Mouse (Mus musculus): ENCODE results near the gene Tbc1d8. TPM values are rescaled to one million over a fixed set of nuclear protein-coding genes. Genes with fewer than 3 reads are reported as not detected.

The Tbc1d8 gene
- total RNA-seq, 2 experiments from 2014 or later = 6.6 to 7.4 TPM

DNA sequence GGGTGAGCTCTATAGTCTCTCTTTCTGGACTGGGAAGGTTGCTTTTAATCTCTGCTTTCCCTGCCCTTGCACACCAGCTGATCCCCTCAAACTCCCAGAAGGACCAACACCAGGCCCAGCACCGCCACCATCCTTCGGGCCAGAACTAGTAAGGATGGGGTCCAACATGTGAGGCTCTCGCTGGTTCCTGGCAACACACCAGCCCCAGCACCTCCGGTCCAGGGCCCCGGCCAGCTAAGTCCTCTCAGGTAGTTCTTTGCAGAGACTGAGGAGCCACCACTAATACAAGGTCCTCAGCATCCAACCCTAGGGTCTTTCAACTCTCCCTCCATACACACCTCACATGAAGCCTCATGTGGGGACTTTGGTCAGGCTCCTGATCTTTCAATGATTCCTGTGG is 29.7 kb downstream of the Tbc1d8 start:
- intact Hi-C loops (cut with DNase I) = no loop called here
- no peak for DNase-seq

DNA sequence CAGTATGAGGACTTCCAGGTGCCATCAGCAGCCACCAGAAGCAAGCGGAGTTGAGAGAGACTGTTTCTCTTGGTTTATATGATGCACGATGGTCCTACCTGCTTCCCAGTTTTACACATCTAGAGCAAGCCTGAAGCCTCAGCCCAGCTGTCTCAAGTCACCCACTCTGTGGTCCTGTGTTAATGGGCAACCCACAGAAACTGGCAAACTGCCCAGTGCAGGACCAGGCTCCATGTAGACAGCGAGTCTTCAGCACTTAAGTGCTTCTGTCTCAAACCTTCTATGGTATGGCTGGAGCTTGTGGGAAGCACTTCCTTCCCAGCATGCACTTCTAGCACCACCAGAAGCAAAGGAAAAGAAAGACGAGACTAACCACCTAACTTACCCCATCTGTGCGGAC is 30.3 kb downstream of the Tbc1d8 start:
- DNase-seq = no peak
- intact Hi-C loops (cut with DNase I) = no loop called here

DNA sequence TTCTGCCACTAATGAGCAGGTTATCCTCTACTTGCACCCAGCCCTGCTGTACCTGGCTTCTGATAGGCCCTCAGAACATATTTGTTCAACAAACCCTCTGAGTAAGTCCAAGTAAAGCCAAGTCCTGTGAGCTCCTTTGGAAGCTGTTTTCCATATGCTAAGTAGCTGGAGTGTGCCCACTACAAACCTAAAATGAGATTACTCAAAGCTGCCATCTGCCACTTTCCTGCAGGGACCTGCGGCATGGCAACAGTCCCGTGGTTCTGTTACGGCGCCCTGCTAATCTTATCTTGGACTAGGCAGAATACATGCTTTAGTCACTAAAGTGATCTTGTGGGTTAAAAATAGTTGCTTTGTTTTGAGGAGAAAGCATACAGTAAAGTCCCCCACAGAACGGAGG is 32.4 kb downstream of the Tbc1d8 start:
- intact Hi-C loops (cut with DNase I) = loop anchor here (2.0 kb wide), 1 partner anchor 31 kb away; no protein-coding TSS in a partner anchor
- no peak for DNase-seq

DNA sequence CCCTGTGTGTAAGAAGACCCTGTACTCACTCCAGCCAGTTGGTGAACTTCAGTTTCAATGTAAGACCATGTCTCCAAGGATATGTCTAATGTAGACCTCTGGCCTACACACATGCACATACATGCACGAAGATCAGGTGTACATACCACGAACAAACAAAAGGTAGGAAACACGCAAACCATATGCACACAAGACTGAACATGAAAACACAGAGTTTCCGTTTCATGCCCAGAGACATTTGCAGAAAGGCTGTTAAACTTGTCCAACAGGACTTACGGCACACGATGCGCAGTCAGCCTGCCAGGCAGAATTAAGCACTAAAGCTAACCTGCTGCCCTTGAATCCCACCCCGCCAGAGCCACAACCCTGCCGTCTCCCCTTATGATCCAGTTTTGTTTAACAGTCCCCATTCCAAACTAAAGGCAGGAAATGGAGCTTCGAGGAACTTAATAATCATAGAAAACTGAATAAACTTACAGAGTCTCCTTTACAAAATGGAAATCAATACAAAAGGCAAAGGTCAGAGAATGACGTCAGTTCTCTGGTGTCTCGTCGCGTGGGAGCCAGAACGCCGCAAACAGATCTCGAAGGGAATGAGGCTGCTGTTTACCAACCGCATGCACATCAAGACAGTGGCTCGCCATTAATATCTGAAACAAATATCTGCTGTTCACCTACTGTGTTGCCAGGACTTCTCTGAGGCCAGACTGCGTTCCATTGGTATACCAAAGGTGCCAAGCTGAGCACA is 33.1 kb downstream of the Tbc1d8 start:
- DNase-seq = no peak
- intact Hi-C loops (cut with DNase I) = loop anchor here (2.0 kb wide), 1 partner anchor 31 kb away; no protein-coding TSS in a partner anchor

DNA sequence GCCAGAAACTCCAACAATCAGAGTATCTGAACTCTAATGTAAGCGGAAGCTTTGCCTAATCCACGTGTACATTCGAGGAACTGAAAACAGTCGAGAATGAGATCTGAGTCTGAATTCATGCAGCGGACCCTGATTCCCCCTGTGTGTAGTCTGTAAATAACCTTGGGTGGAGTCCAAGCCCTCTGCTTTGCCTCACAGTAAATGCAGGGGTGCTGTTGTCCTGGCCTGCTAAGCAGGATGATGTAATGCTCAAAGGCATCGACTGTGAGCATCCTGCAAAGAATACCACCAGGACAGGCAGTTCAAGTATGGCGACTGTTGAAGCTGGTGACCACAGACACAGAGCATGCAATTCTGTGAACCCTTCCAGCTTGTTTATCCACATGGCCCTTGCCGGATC is 34.8 kb downstream of the Tbc1d8 start:
- peak; percentile 43 to 49 for DNase-seq
- intact Hi-C loops (cut with DNase I) = no loop called here

DNA sequence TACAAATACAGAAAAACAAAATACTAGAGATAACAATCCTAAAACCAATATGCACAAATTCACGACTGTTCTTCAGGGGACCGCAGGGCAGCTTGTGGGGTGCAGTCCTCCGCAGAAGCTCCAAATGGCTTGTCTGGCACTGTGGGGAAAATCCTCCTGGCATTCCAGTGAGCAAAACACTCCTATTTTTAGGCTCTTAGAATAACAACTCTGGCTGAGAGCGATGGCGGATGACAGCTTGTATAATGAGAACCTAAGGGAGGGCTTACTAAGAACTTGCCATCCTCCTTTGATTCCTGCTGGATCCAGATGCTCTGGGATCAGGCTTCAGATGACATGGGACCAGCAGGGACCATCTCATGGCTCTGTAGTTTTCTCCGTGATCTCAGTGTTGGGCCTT is 36.9 kb downstream of the Tbc1d8 start:
- DNase-seq = peak; percentile 41 to 42
- intact Hi-C loops (cut with DNase I) = no loop called here

DNA sequence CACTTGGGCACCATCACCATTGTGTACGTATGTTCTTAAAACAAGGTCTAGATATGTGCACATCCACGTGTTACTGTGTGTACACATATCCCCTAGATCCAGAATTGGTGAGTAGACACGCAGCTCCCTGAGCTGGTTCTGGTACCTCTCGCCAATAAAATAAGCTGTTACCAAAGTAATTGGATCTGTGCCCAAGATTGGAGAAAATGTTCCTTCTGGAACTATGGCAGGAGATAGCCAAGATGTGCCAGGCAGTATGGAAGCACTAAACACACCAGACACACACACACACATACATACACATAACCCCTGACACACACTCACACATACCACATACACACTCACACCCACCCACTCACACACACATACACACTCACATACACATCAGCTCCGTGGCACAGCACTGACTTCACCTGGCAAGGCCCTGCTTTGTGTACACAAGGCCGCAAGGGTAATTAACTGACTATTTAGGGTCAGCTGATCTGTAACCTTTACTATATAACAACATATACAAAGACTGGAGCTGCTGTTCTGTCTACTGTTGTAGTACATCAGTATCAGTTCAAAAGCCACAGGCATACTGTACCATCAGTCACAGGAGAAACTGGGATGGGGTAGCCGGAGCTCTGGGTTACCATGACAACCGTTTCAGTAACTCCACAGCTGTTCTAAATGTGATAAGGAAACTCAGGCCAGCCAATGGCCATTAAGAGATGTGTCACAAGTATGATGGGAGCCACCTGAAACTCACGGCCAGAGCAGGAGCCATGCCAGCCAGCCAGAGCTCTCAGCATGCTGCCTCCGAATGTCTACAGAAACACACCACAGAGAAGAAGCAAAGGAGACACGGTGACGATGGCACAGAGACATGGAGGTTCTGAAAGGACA is 38.6 kb downstream of the Tbc1d8 start:
- DNase-seq = peak; percentile 33
- intact Hi-C loops (cut with DNase I) = no loop called here

DNA sequence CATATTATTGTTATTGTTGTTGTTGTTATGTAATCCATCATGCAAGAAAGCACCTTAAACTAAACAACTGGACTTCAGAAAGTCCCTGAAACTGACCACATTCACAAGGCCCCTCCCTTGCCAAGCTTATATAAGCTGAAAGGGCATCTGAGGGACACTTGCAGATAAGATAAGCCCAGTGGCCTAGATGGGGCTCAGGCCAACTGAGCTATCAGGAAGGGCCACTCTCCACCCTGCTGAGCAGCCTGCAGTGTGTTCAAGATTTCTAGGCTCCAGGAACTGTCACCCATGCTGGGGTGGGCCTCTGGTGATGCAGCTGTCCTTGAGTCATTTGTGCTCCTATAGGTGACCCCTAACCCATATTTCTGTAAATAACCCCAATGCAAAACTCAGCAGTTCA is 39.9 kb downstream of the Tbc1d8 start:
- no peak for DNase-seq
- intact Hi-C loops (cut with DNase I) = no loop called here

DNA sequence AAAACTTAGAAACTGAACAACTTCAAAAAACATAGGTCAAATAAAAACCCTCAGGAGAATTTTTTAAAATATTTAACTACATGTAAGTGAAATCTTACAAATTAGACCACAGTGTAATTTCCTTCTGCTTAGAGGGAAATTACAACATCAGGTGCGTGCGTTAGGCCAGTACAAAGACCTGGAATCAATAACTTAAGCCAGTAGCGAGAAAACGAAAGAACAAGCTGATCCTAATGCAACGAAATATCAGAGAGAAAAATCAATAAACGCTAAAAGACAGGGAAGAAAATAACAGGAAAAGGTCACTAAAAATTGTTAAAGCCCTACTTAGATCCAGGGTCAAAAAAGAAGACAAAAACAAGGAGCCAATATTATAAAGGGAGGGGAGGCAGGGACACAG is 44.3 kb downstream of the Tbc1d8 start:
- DNase-seq = no peak
- intact Hi-C loops (cut with DNase I) = no loop called here

DNA sequence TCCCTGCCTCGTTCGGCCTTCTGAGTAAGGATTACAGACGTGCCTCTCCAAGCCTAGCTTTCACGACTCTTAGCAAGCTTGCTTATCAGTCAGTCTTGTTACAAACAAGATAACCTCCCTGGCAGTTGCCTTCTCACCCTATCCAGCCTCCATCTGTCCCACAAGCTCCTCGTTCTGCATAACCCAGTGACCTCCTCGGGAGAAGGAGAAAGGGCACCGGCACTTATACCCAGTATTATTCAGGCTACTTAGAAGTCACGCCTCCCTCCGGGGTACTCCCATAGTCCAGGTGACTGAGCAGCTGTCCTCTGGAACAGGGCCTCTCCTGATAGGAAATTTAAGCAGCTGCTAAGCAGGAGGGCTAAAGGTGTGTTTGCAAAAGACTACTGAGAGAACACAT is 48.5 kb downstream of the Tbc1d8 start:
- intact Hi-C loops (cut with DNase I) = no loop called here
- DNase-seq = no peak

DNA sequence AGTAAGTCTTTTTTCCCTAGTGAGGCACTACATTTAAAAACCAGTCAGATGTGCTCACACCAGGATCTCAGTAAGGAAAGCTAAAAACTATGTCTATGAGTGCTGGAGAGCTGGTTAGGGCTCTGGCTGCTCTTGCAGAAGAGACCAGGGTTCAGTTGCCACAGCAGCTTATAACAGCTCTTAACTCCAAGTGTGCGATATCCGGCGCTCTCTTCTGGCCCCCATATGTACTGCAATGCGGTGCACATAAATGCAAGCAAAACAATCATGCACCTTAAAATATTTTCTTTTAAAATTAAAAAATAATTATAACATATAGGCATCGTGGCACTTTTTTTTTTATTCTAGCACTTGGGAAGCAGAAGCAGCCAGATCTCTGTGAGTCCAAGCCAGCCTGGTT is 49.5 kb downstream of the Tbc1d8 start:
- intact Hi-C loops (cut with DNase I) = no loop called here
- DNase-seq = no peak

DNA sequence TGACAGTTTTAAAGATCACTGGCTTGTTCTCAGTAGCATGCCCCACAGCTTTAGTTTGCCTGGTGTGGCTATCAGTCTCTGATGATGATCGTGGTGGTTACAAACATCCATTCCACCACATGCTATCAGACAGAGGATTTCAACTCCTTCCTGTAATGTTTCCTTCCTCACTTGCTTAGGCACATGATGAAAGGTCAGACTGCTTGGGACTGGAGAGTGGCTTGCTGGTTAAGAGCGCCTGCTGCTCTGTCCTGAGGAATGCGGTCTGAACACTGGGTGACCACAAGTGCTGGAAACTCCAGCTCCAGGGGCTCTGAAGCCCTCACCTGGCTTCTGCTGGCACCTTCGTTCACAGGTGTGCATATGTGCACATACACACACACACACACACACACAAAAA is 50.3 kb downstream of the Tbc1d8 start:
- no peak for DNase-seq
- intact Hi-C loops (cut with DNase I) = no loop called here

DNA sequence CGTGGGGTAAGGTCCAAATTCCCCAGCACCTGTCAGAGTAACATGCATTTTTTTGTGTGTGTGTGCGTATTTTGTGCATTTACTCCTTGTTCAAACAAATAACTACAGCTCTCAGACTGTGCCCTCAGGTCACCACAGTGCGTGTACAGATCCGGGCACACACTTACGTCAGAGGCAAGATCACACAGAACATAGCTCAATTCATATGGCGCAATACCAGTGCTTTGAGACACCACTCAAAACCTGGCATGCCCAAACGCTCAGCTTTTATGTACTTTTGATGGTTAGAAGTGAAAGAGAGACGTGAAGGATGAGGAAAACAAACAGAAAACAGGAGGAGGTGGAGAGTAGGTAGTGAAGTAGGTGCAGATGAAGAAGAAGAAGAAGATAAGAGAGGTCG is 53.1 kb downstream of the Tbc1d8 start:
- intact Hi-C loops (cut with DNase I) = no loop called here
- no peak for DNase-seq

DNA sequence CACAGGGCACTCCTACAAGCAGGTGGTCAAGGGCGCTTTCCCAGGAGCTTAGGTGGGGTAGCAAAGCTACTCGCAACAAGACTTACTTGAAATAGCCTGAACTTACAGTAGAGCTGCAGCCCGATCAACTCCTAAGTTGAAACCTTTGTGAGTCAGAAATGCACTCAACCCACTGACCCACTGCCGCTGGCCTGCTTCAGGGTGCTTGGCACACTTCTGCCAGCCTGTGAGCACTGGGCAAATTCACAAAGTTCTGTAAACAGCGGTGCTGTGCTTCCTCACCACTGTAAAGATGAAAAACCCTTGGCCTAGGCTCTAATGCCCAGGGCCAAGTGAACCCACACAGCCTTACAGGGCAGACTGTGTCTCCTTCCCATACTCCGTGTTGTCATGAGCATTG is 57.6 kb downstream of the Tbc1d8 start:
- intact Hi-C loops (cut with DNase I) = no loop called here
- no peak for DNase-seq

DNA sequence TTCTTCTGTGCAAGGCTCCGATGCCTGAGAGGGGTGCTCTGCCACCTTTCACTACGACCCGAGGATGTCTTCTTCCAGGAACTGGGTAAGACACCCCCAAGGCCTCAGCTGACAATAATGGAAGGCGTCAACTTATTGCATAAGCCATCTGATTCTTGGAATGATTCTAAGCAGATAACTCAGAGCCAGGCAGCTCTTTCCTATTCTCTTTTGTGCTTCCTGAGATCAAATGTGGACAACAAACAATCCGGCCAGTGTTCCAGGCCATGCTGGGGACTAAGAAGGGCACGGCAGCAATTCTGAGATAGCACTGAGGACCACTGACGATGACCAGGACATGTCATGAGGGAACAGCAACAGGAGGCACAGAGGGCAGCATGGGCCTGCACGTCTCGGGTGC is 59.7 kb downstream of the Tbc1d8 start:
- intact Hi-C loops (cut with DNase I) = no loop called here
- DNase-seq = no peak

DNA sequence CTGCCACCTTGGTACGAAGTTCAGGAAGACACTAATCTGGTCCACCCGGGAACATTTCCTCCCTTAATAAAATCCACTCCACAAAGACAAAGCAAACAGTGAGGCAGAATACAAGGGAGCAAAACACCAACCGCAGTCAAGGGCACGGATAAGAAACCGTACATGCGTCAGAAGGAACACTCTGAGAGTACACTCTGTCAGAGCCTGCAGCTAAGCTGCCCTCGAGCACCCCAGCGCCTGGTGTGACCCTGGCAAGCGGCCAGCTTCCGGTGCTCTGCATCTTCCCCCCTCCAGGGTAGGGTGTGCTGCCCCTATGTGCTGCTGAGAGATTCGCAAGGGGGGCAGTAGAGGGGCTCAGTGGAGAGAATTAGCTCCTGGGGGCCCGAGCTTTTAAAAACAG is 60.7 kb downstream of the Tbc1d8 start:
- DNase-seq = peak; percentile 29 to 53
- intact Hi-C loops (cut with DNase I) = no loop called here

DNA sequence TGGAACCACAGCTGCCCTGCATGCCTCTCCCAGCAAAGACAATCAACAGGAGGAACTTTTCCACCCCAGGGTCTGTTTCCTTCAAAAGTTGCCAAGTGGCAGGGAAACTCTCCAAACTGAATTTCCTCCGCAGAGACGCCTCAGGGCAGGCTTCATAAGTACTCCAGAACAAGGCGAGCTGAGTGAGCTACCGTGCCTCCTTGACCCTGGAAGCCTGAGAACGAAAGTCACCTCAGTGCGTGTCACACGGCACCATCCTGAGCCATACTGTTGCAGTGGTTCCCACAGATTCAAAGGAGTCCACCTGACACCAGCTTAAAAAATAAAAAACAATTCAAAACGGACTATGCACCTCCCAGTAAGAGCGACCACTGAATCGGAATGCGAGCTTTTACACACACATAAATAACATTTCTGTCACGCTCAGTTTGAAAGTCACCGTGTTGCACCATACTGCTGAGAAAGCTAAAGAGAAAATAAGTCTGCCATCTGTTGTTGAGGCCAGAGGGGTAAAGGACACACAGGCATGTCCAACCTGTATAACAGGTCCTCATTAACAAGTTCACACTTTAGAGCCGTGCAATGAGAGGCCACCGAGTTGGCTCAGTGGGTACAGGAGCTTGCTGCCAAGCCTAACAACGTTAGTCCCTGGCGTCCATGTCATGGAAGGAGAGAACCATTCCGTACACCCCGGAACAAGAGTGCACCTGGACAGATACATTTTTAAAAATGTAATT is 68.3 kb downstream of the Tbc1d8 start:
- intact Hi-C loops (cut with DNase I) = no loop called here
- DNase-seq = peak in 1 of 2 experiments; percentile 21

DNA sequence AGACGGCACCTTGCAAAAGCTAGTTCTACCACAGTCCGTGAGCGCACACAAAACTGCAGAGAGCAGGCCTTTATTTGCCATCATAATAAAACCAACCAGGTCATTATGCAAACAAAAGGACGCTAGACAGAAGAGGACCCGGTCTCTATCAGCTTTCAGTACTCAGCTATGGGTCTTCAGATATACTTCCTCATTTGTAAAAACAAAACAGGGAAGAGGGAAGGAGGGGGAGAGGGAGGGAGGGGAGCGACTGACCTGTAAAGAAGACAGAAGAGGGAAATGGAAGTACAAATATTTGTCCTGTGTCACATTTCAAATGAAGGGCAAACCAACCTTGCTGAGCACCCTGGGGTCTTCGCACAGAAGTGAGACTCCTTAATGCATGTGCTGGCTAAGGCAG is 69.9 kb downstream of the Tbc1d8 start:
- intact Hi-C loops (cut with DNase I) = loop anchor here (5.0 kb wide), 1 partner anchor 114 kb away; no protein-coding TSS in a partner anchor
- no peak for DNase-seq

DNA sequence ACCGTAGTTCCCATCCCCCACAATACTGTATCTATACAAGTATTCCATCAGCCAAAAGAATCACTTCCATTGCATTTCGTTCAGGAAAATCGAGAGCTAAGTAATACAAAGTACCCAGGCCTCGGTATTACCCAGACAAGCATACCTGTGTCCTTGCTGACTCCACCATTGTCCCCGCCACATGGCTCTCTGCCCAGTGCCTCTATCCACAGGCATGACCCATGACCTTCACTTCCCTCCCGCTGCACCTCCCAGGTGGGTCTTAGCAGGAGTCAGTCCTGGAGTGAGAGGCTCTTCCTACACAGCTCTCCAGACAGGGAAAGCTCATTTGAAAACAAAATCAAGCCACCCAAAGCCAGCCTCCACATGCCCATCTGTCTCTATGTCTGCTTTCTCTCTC is 70.4 kb downstream of the Tbc1d8 start:
- no peak for DNase-seq

DNA sequence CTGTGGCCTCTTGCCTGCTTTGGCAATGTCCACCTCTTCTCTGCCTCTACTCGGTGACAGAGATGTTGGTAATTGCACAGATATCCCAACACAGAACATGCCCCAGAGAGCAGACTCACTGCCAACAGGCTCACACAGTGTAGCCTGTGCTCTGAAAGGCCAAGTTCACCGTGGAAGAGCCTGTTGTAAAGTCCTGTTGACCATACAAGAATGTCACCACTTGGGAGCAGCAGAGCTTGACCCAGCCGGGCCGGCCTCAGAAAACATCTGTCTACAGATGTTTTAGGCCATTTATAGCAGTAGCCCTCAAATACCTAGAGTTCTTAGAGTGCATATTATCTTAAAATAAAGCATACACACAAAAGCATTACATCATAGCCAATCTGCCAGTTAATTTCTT is 71.4 kb downstream of the Tbc1d8 start:
- intact Hi-C loops (cut with DNase I) = loop anchor here (5.0 kb wide), 1 partner anchor 115 kb away; no protein-coding TSS in a partner anchor

More for the DNA sequence above, 70.4 kb downstream of the Tbc1d8 start:
- intact Hi-C loops (cut with DNase I) = loop anchor here (5.0 kb wide), 1 partner anchor 114 kb away; no protein-coding TSS in a partner anchor

DNA sequence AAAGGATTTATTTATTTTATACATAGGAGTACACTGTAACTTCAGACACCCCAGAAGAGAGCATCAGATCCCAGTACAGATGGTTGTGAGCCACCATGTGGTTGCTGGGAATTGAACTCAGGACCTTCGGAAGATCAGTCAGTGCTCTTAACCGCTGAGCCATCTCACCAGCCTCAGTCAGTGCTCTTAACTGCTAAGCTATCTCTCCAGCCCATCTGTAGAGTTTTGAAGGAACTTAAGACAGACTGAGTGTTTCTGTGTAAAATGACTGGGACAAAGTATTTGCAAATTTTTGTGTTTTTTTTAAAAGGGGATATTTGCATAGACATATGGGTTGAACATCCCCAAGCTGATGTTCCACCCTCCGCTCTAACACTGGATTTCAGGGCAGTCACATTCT is 78.4 kb downstream of the Tbc1d8 start:
- intact Hi-C loops (cut with DNase I) = no loop called here

More for the DNA sequence above, 71.4 kb downstream of the Tbc1d8 start:
- peak; percentile 42 to 51 for DNase-seq

More for the DNA sequence above, 78.4 kb downstream of the Tbc1d8 start:
- DNase-seq = no peak

Data from heart, postnatal 10 days (tissue).